Mouse (Mus musculus) gastrocnemius, postnatal 10 days (tissue): ENCODE measurements around the gene Cdkal1. TPM values are rescaled to one million over a fixed set of nuclear protein-coding genes. Genes with fewer than 3 reads are reported as not detected.

Experiments
- DNase-seq: peaks from one replicate; pipeline ENCODE4 v3.0.0; 2021; ENCODE audit warnings: mixed read lengths
- total RNA-seq, 2 experiments: library from RNA; stranded (reverse); gene quantifications; 2 replicates each; pipeline ENCODE4 v1.2.3; 2021

Gene Cdkal1
- total RNA-seq, 2 experiments from 2014 or later = 28.5 to 29.4 TPM

DNA sequence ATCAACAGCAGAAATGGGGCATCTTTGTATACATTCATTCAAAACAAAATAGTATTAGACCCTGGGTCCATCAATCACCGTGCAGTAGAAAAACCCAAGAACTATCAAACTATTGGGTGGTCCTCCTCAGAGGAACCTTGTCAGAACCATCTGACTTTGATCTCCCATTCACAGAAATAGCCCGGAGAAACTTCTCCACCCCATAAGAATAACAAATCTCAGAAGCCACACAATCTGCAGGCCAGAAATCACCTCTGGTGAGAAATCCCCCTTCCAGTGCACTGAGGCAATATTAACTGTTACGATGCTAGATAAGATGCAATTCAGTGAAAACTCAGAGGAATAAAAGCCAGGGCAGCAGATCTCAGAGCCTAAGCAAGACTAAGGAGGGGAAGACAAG lies 275.5 kb downstream of the Cdkal1 start:
- DNase-seq = no peak

DNA sequence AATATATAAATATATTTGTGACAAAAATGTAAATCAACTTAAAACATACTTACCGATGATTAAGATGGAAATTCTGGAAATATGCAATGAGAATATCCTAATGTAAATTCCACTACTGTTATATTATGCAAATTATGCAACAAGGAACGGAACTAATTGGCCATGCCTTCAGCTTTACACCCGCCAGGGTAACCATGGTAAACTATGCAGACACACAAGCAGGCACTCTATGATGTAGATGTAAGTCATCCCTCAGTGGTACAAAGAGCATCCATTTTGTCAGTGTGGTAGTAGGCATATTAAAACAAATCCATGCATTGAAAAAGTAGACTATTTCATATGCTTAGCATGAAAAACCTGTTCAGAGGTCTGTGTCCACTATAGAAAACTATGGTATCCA lies 276.9 kb downstream of the Cdkal1 start:
- no peak for DNase-seq

- no peak for DNase-seq
Measured at GRCm38 (mm10) chr13:29574784-29575183, 280.7 kb downstream of the Cdkal1 start.

DNA sequence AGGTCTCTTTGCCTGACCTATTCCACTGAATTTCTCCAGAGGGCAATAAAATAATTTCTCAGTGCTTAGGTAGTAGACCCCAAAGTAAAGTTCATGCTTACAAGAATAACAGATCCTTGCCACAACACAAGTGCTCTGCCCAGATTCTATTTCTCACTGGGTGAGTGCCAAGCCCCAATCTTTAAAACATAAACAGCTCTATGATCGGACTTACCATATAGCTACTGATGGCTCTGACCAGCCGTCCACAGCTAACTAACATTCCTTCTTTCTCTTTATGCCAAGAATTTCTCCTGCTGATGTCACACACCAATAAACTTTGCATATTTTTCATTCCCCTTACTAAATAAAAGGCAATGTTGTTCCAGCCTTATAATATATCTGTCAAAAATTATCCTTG lies 283.0 kb downstream of the Cdkal1 start:
- no peak for DNase-seq

GRCm38 (mm10) chr13:29565710-29566109 lies 289.8 kb downstream of the Cdkal1 start:
- no peak for DNase-seq

DNA sequence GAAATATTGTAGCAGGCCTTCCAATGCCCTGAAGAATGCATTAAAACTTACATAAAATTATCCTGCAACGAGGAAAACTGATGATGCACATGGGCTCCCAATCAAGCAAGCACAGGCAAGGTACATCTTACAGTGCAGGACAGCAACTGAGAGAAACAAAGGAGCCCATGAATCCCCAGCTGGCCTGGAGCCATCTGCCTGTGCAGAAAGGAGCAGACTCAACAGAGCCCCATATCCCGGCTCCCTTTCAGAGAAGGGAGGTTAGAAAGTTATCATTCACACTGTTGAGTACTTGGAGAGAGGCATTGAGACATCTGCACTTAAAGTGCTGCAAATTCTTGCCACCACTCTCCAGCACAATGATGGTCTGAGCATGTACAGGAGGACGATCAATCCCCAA lies 296.3 kb downstream of the Cdkal1 start:
- DNase-seq = no peak

DNA sequence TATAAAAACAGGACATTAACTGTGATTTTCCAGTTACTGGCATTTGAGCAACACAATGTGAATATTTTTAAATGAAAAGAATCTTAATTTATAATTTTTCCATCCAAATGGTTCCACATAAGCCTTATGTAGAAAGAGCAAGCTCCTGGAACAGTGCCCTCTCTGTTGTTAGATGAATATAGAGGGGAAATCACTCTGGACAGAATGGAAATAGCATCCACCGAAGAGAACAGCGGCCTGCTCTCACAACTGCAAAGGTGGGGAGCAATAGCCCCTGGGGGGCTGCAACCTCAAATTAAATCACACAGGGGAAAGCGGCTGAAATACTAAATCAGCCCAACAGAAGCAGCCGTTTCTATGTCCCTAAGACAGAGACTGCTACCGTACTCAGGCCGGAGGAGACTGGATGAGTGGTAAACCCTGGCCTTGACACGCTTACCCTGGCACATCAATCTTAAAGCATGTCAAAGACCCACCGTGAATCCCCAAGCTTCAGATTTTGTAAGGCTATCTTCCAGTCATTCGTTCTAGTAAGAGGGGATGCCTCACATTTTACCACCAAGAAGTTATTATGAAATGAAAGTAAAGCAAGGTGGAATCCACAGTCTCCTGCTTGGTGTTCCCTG lies 300.2 kb downstream of the Cdkal1 start:
- no peak for DNase-seq

GRCm38 (mm10) chr13:29553792-29554191 lies 301.7 kb downstream of the Cdkal1 start:
- no peak for DNase-seq

DNA sequence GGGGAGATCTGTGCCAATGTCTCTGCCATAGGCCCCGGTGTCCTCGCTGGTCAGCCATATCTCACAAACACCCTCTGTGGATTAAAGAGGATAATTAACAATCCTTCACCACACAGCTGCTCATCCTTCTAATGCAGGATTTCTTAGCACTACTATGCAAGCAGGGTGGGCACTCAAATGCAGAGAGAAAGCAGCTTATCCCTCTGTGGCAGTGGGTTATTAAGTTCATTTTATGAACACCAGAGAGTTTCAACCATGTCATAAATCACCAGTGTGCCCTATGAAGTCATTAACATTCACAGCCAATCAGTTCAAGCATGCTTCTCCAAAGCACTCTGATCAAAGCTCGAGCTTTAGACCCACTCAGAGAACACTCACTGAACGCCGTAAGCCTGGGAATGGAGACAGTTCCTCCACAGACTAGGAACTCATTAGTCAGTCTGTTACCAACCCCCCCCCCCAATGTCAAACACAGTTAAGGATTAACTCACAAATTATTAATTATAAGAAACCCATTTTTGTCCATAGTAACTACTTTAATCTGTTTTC lies 303.1 kb downstream of the Cdkal1 start:
- DNase-seq = no peak

DNA sequence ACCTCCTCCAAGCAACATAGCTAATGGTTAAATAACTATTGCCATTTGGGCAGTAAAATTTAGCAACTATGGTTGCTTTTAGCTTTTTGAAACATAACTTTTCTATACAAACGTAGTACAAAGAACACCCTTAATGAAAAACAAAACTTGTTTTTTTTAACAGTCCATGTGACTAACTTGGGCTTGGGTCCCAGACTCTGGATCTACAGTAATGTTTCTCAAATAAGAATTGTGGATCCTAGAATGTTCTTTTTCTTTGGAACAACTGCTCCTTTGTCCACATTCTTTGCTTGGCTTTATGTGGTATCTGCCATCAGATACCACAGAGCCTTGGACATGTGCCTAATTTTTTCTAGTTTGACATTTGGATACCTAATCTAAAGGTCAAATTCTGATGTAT lies 304.6 kb downstream of the Cdkal1 start:
- DNase-seq = no peak

DNA sequence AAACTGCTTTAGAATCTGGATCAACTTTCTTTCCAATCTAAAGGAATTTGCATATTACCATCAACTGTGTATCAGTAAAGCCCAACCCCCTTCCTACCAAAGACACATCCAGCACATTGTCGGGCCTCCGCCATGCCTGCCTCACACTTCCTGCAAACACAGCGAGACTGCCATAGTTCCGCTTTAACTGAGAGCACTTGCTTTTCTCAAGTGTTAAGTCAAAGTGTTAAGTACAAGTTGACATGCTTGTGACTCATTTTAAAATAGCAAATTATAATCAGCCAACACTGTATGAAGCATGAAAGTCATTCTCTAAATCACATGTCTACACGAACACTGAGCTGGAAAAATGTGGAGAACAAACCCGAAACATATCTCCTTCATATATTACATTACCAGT lies 305.3 kb downstream of the Cdkal1 start:
- no peak for DNase-seq

GRCm38 (mm10) chr13:29549761-29550160 lies 305.7 kb downstream of the Cdkal1 start:
- no peak for DNase-seq

GRCm38 (mm10) chr13:29537906-29538305 lies 317.6 kb downstream of the Cdkal1 start:
- DNase-seq = no peak

DNA sequence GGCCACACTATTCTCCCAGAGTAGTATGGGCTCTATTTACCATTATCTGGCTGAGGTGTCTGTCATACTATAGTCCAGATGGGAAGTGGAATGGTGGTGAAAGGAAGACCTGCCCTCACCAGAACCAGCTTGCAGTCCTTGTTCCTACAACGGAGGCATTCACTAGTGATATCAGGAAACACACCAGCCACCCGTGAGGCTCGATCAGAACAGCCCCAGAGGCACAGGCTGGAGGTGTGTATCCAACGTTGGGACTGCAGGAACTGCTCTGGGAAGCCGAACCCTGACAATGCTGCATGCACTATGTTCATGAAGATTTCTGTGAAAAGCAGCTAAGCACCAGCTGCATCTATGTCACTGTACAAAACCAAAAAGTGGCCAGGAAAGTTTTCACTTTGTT lies 321.9 kb downstream of the Cdkal1 start:
- DNase-seq = no peak

- DNase-seq = no peak
Measured at GRCm38 (mm10) chr13:29528344-29528743, 327.1 kb downstream of the Cdkal1 start.

DNA sequence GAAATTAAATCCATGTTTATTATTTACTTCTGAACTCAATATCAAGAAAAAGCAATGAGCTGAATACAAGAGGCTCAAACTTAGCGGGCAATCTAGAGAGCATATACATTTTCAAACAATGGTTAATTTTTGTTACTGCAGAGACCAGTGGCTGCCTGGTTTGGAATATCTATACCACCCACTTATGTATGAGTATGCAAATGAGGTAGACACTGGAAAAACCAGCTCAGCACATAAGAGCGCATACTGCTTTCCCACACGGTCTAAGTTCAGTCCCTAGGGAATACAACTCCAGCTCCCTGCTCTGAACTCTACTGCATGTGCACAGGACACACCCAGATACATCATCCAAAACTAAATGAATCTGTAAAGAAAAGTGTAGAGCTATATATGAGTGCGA lies 334.2 kb downstream of the Cdkal1 start:
- DNase-seq = no peak

- DNase-seq = no peak
Measured at GRCm38 (mm10) chr13:29514071-29514470, 341.4 kb downstream of the Cdkal1 start.

DNA sequence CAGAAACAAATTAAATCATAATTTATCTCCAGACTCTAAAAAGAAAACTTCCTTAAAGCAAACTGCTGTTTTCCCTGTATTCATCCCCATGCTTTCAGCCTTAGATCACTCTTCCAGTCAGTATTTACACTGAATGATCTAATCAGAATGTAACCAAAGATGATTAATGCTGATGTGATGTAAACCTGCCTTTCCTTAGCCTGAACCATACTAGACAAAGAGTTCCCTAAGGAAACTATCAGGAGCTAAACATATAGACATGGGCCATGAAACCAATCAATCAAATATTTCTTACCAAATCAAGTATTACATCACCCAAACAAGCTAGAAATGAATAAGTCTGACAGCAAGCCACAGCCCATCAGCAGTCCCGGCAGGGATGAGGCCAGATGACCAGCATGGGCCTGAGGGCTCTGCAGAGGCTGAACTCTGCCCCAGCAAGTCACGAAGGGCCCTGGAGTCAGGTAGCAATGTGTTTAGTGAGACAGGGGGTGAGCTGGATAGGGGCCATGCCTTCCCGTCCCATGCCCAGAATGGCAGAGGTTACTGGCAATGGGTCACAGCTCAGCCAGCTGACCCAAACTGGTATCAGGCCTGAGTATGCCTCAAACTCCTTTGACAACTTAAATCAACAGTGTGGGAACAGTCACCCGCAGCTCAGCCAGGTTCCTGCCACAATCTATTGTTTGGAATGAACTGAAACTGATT lies 350.5 kb downstream of the Cdkal1 start:
- no peak for DNase-seq

DNA sequence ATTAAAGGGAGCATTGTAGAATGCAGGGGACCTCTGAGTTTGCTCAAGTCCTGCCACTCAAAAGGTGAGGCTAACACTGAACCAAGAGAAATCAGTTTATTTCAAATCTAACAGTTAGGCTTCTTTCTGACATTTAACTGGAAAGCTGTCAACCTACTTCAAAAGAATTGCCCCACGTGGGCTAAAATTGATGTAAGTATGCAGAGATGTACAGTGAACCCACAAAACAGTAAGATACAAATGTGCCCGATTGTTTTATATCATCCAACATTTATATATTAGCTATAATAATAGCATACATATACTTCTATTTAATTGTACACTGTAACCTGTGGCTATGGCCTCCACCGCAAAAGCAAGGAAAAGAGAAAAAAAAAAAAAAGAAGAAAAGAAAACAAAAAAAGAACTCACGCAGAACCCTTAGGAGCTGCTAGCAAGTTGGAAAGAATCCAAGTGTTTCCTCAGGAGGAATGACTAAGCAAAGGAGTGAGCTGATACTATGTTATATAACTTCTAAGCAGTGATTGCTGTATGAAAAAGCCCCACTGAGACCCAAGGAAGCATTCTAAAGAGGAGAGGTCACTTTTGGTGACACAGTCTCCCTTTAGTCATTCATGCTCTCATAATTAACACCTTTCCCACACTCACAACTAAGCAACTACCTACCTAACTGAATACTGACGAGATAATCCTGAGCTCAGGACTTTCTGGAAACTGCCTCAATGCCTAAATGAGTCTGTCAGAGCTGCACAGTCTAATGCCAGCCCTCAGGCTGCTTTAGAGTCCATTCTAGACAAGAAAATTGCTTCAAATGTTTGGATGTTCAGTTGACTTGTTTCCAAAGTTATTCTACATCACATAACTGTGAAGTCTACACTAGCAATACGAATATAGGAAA lies 352.1 kb downstream of the Cdkal1 start:
- DNase-seq = no peak

DNA sequence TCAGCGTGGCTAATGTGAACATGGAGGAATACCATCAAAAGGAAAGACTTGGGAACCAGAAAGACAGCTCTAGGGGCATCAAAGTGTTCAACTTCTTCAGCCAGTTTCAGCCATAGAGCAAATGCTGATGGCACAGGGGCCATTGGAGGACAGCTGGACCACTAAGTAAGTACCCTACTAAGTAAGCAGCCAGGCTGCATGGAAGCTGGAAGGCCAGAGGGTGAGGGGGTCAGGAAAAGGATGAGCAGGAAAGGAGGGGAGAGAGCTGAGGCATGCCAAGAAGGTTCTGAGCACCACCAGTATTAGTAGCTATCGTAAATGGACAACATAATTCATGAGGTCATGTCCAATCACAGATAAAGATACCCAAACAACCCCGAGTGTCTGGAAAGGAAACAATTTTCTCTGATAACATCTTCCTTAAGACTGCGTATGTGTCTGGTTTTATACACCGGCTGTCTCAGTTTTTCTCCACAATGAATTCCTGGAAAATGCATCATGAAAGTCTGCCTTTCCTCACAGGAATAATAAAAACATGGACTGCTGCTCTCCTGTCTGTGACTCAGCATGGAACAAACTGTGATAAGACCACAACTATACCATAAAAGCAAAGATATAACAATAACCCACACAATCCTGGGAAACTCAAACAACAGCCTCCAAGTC lies 352.9 kb downstream of the Cdkal1 start:
- DNase-seq = no peak

DNA sequence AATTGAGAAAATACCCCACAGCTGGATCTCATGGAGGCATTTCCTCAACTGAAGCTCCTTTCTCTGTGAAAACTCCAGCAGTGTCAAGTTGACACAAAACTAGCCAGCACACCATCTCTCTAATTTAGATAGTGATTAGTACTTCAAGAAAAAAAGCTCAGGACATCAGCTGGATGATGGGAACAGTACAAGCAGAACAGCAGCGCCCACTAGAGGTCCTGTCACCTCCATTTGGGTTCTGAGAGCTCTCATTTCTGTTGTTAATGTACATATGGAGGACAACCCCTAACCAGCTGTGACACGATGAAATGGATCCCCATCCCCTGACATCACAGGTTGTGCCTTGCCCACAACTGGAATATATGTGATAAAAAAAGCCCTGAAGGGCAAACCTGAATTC lies 354.3 kb downstream of the Cdkal1 start:
- DNase-seq = no peak

- no peak for DNase-seq
Measured at GRCm38 (mm10) chr13:29499750-29500149, 355.7 kb downstream of the Cdkal1 start.
